Comparison of ENCODE assay signal across 9 mouse cellular contexts in genomic region chr2:162660231-162660940, GRCm38 (mm10). TPM values are rescaled to one million over a fixed set of nuclear protein-coding genes. Genes with fewer than 3 reads are reported as not detected.
DNase-seq lines count a peak whose midpoint lies in the region; ATAC-seq and TF ChIP-seq lines count a peak whose summit lies in the region.
"Had no signal": no experiment of that assay in that cellular context is flagged by ENCODE, and none has a peak within 500 bp of the region (broad histone marks: within the 10 kb centered on the region; RNA-seq: fewer than 3 reads in every experiment).

No protein-coding gene starts in this region.

- WGBS in cerebellum, adult 2 months: under 1% methylated on average over 54 of the region's 57 CpGs
- WGBS in hindbrain, embryonic 16.5 days: under 1% methylated on average over 38 of the region's 57 CpGs
- under 1% methylated on average over 51 of the region's 57 CpGs for WGBS in midbrain, embryonic 13.5 days

- H3K27ac ChIP-seq in cerebellum, adult 2 months (ENCODE audit: insufficient read depth, low read length): peak overlapping the region; percentile 54
- peak overlapping the region; percentile 77 for H3K27ac ChIP-seq in hindbrain, embryonic 16.5 days (ENCODE audit: low read depth, low read length)
- H3K27ac ChIP-seq in midbrain, embryonic 13.5 days: peak overlapping the region; percentile 62; the same call in 1 of the 2 replicates
- H3K27ac ChIP-seq: macrophage had no signal

- TF ChIP-seq CTCF in cerebellum, adult 2 months (IDR thresholded peaks at IDR 0.05; ENCODE audit: borderline replicate concordance, insufficient read depth, low read depth, low read length): no peak

- H3K27me3 ChIP-seq in cerebellum, adult 2 months (ENCODE audit: control insufficient read depth, insufficient read depth, low read length): no peaks in the 10 kb centered on the region
- H3K27me3 ChIP-seq in hindbrain, embryonic 16.5 days (replicated peaks; ENCODE audit: control insufficient read depth, insufficient read depth, low read length): 0 out of 2 replicates have a peak, but pooled peaks cover 2% of the 10 kb centered on the region
- H3K27me3 ChIP-seq in midbrain, embryonic 13.5 days: peaks cover 56% of the 10 kb centered on the region

- no peaks in the 10 kb centered on the region for H3K4me1 ChIP-seq in cerebellum, adult 2 months (ENCODE audit: control insufficient read depth, insufficient read depth, low read length)
- peaks cover 27% of the 10 kb centered on the region for H3K4me1 ChIP-seq in hindbrain, embryonic 16.5 days (ENCODE audit: control insufficient read depth, insufficient read depth, low read depth, low read length)
- peaks cover 54% of the 10 kb centered on the region for H3K4me1 ChIP-seq in midbrain, embryonic 13.5 days (replicated peaks)

- no peak for TF ChIP-seq POLR2A in cerebellum, adult 2 months (IDR thresholded peaks at IDR 0.05; ENCODE audit: borderline replicate concordance, insufficient read depth, low read length)

- H3K9ac ChIP-seq in hindbrain, embryonic 16.5 days (ENCODE audit: low read depth, low read length): peak overlapping the region; percentile 86
- peak overlapping the region; percentile 81 for H3K9ac ChIP-seq in midbrain, embryonic 13.5 days (replicated peaks)

- H3K4me3 ChIP-seq in cerebellum, adult 2 months (replicated peaks; ENCODE audit: insufficient read depth, low read depth, low read length): peak overlapping the region; percentile 63
- peak overlapping the region; percentile 79 for H3K4me3 ChIP-seq in hindbrain, embryonic 16.5 days (ENCODE audit: low read length)
- H3K4me3 ChIP-seq in midbrain, embryonic 13.5 days (replicated peaks): peak overlapping the region; percentile 65

- peak; percentile 12 for ATAC-seq in hindbrain, embryonic 16.5 days
- peak; percentile 59 for ATAC-seq in midbrain, embryonic 13.5 days

- no peaks in the 10 kb centered on the region for H3K36me3 ChIP-seq in hindbrain, embryonic 16.5 days (ENCODE audit: control insufficient read depth, insufficient read depth, low read length)
- H3K36me3 ChIP-seq in midbrain, embryonic 13.5 days: no peaks in the 10 kb centered on the region

- DNase-seq in cerebellum, adult 2 months: peak; percentile 33 to 53
- no peak for DNase-seq in cerebellum, adult 11 months
- DNase-seq in lung, postnatal 10 days: peak; percentile 6
- DNase-seq in lung, adult 18-20 months: no peak
- DNase-seq in spleen, postnatal 4 days (ENCODE audit: low spot score in 2 of 2): no peak
- no peak for DNase-seq in spleen, adult 12 weeks (ENCODE audit: low spot score)

- peak overlapping the region; percentile 95 for H3K4me2 ChIP-seq in hindbrain, embryonic 16.5 days (ENCODE audit: low read length)
- H3K4me2 ChIP-seq in midbrain, embryonic 13.5 days (replicated peaks): peak overlapping the region; percentile 98

- H3K9me3 ChIP-seq in hindbrain, embryonic 16.5 days (ENCODE audit: control insufficient read depth, low read length): no peaks in the 10 kb centered on the region
- no peaks in the 10 kb centered on the region for H3K9me3 ChIP-seq in midbrain, embryonic 13.5 days

RNA-seq across cellular contexts. Expression of gene Ptprt, which starts 0.6 kb away (rescaled TPM):
- 15.9 and 16.3 TPM in 2 replicates for polyA plus RNA-seq in cerebellum, adult 2 months (2012; rRNA removed)
- polyA plus RNA-seq in hindbrain, embryonic 16.5 days (2015; fragmentation: Nextera tagmentation; extraction: Ambion mirVana): 11.5 and 12.1 TPM in 2 replicates
- polyA plus RNA-seq in midbrain, embryonic 13.5 days (2015; fragmentation: Nextera tagmentation; extraction: Ambion mirVana): 6.2 and 7.5 TPM in 2 replicates
- polyA plus RNA-seq: macrophage had no signal

Comparison
In these comparisons a context has a peak if more than half of its experiments do, and no peak if none do; other contexts are left out.
1. DNase-seq: peak in cerebellum, adult 2 months (2 of 2) and lung, postnatal 10 days (single experiment); none in cerebellum, adult 11 months (single experiment), lung, adult 18-20 months (0 of 2), spleen, postnatal 4 days (0 of 2) and spleen, adult 12 weeks (single experiment).
2. Peak in every context shown above with its lines, with median percentiles within 50 percentile points of each other: H3K27ac ChIP-seq and H3K4me3 ChIP-seq.